8 mouse cellular contexts compared by ENCODE assay signal in the genomic region with DNA sequence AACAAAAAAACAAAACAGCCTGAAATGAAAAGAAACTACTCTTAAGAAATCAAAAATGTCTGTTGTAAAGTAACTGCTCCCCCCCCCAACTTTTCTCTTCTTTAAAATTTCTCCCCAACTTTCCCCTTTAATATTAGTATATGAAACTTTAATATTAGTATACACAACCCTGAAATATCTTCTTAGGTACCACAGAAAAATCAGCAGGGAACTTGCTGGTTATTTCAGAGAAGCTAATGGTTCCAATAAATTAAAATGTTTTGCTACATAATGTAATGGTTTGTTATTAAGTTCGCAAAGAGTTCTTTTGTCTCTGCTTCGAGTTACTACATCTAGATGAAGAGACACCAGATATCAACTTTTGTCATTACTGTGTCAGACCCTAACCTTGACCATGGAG. TPM values are rescaled to one million over a fixed set of nuclear protein-coding genes. Genes with fewer than 3 reads are reported as not detected.
A peak's percentile ranks its signal among the peaks of the same experiment; 100 is the strongest.
DNase-seq lines count a peak whose midpoint lies in the region; ATAC-seq and TF ChIP-seq lines count a peak whose summit lies in the region.

No protein-coding gene starts in this region.

- H3K4me1 ChIP-seq in heart, embryonic 12.5 days (replicated peaks), result peaks cover 13% of the 10 kb centered on the region
- peaks cover 0 to 36% of the 10 kb centered on the region in 2 experiments; a peak in 3 of 4 replicates for H3K4me1 ChIP-seq in CH12.LX (ENCODE audit: control insufficient read depth in 1 of 2, insufficient read depth in 2 of 2)
- H3K4me1 ChIP-seq in forebrain, embryonic 15.5 days, result peaks cover 13% of the 10 kb centered on the region
- H3K4me1 ChIP-seq in liver, embryonic 15.5 days (replicated peaks), result peaks cover 18% of the 10 kb centered on the region

- no peak for DNase-seq in heart, postnatal 14 days
- DNase-seq in CH12.LX (ENCODE audit: extremely low read depth), result no peak
- DNase-seq in spleen, postnatal 14 days (ENCODE audit: low spot score in 2 of 2), result no peak
- no peak for DNase-seq in urinary bladder, postnatal 25 days (ENCODE audit: low spot score)

- in situ Hi-C loops in CH12.LX (cut with MboI; ENCODE audit: low pct_ligation_motif_present, low pct_unique_long_range_greater_than_20kb, low sequenced_read_pairs), result no loop called here

- intact Hi-C loops in heart, postnatal 14 days (cut with DNase I), result no loop called here

- peak overlapping the region; percentile 83 for H3K9ac ChIP-seq in heart, embryonic 12.5 days
- H3K9ac ChIP-seq in CH12.LX (ENCODE audit: insufficient read depth, low read depth), result peak overlapping the region; percentile 99
- peak overlapping the region; percentile 75 for H3K9ac ChIP-seq in forebrain, embryonic 15.5 days (replicated peaks)
- H3K9ac ChIP-seq in liver, embryonic 15.5 days, result peak overlapping the region; percentile 79

- H3K36me3 ChIP-seq in heart, embryonic 12.5 days, result peaks cover 31% of the 10 kb centered on the region
- peaks cover 19 to 32% of the 10 kb centered on the region in 2 experiments for H3K36me3 ChIP-seq in CH12.LX (replicated peaks in 1 of 2; ENCODE audit: control insufficient read depth in 1 of 2, insufficient read depth in 1 of 2, low read length in 1 of 2)
- peaks cover 17% of the 10 kb centered on the region; the same call in 1 of the 2 replicates for H3K36me3 ChIP-seq in forebrain, embryonic 15.5 days
- peaks cover 37% of the 10 kb centered on the region for H3K36me3 ChIP-seq in liver, embryonic 15.5 days (replicated peaks)

- TF ChIP-seq EP300 in CH12.LX (IDR thresholded peaks at IDR 0.05; ENCODE audit: low read length), result no peak

- no peak for TF ChIP-seq POLR2A in CH12.LX (IDR thresholded peaks at IDR 0.05; ENCODE audit: low read depth, low read length)

- TF ChIP-seq CTCF in CH12.LX (conservative IDR thresholded peaks at IDR 0.05 in 1 of 2, IDR thresholded peaks at IDR 0.05 in 1 of 2; ENCODE audit: low read depth in 2 of 2, low read length in 2 of 2), result no peak

- H3K9me3 ChIP-seq in heart, embryonic 12.5 days (replicated peaks), result no peaks in the 10 kb centered on the region
- no peaks in the 10 kb centered on the region for H3K9me3 ChIP-seq in CH12.LX (replicated peaks; ENCODE audit: low read length)
- H3K9me3 ChIP-seq in forebrain, embryonic 15.5 days, result no peaks in the 10 kb centered on the region
- no peaks in the 10 kb centered on the region for H3K9me3 ChIP-seq in liver, embryonic 15.5 days (replicated peaks)

- no peaks in the 10 kb centered on the region for H3K27me3 ChIP-seq in heart, embryonic 12.5 days (replicated peaks)
- no peaks in the 10 kb centered on the region for H3K27me3 ChIP-seq in CH12.LX (replicated peaks)
- H3K27me3 ChIP-seq in forebrain, embryonic 15.5 days, result no peaks in the 10 kb centered on the region
- 0 out of 2 replicates have a peak, but pooled peaks cover under 1% of the 10 kb centered on the region for H3K27me3 ChIP-seq in liver, embryonic 15.5 days

- dilution Hi-C loops in CH12.LX (cut with MboI; ENCODE audit: extremely low pct_ligation_motif_present, extremely low pct_unique_long_range_greater_than_20kb, low sequenced_read_pairs), result no loop called here

- peak overlapping the region; percentile 67 for H3K4me2 ChIP-seq in heart, embryonic 12.5 days
- peak overlapping the region; percentile 72; the same call in 1 of the 2 replicates for H3K4me2 ChIP-seq in CH12.LX (ENCODE audit: insufficient read depth, low read depth, poor library complexity, severe bottlenecking)
- H3K4me2 ChIP-seq in forebrain, embryonic 15.5 days (replicated peaks), result peak overlapping the region; percentile 64
- peak overlapping the region; percentile 71 for H3K4me2 ChIP-seq in liver, embryonic 15.5 days

- no peak for TF ChIP-seq RAD21 in CH12.LX (IDR thresholded peaks at IDR 0.05; ENCODE audit: low read depth, low read length)

- peak overlapping the region; percentile 98 for H3K27ac ChIP-seq in heart, embryonic 12.5 days (ENCODE audit: poor library complexity, severe bottlenecking)
- peak overlapping the region; percentile 62; the same call in 1 of the 2 replicates for H3K27ac ChIP-seq in CH12.LX (ENCODE audit: insufficient read depth, low read depth)
- H3K27ac ChIP-seq in forebrain, embryonic 15.5 days (replicated peaks), result peak overlapping the region; percentile 93
- H3K27ac ChIP-seq in liver, embryonic 15.5 days (replicated peaks), result peak overlapping the region; percentile 93

- peak overlapping the region; percentile 64 for H3K4me3 ChIP-seq in heart, embryonic 12.5 days
- H3K4me3 ChIP-seq in CH12.LX (replicated peaks in 1 of 3; ENCODE audit: low read depth in 2 of 3, low read length in 2 of 3, poor library complexity in 1 of 3), result peak overlapping the region; percentile 71 to 89 (median 89)
- H3K4me3 ChIP-seq in forebrain, embryonic 15.5 days, result peak overlapping the region; percentile 60
- peak overlapping the region; percentile 82 for H3K4me3 ChIP-seq in liver, embryonic 15.5 days (replicated peaks)

- no peak for ATAC-seq in heart, embryonic 12.5 days (ENCODE audit: insufficient number of reproducible peaks, low FRiP score)
- no peak for ATAC-seq in forebrain, embryonic 15.5 days (replicated peaks)
- ATAC-seq in liver, embryonic 15.5 days (ENCODE audit: insufficient read depth), result no peak
- no peak for ATAC-seq in monocyte, adult 5-6 weeks (replicated peaks; ENCODE audit: insufficient number of reproducible peaks, low FRiP score, low TSS enrichment, poor library complexity, severe bottlenecking)

- WGBS in heart, embryonic 12.5 days, result 10% methylated on average over 2 of the region's 2 CpGs
- 3% methylated on average over 2 of the region's 2 CpGs for WGBS in forebrain, embryonic 15.5 days
- 5% methylated on average over 2 of the region's 2 CpGs for WGBS in liver, embryonic 15.5 days (ENCODE audit: insufficient replicate concordance)

- peaks cover 11% of the 10 kb centered on the region for H3K79me2 ChIP-seq in CH12.LX (replicated peaks; ENCODE audit: control insufficient read depth, extremely low read depth, insufficient read depth, poor library complexity, severe bottlenecking)

TF ChIP-seq in CH12.LX, 34 proteins besides CTCF, POLR2A, EP300 and RAD21:
- TF ChIP-seq CHD1 (IDR thresholded peaks at IDR 0.05; ENCODE audit: low read depth, low read length) (peak; percentile 75; the same call in 1 of the 2 replicates), JUND (conservative IDR thresholded peaks at IDR 0.05; ENCODE audit: low read depth, low read length) (0 out of 2 replicates have a peak, but pooled peaks have one; percentile 27), SIN3A (IDR thresholded peaks at IDR 0.05; ENCODE audit: low read length) (0 out of 2 replicates have a peak, but pooled peaks have one; percentile 59), ETS1 (conservative IDR thresholded peaks at IDR 0.05; ENCODE audit: low read depth, low read length) (no peak), MEF2A (IDR thresholded peaks at IDR 0.05; ENCODE audit: borderline replicate concordance, low read depth, low read length) (no peak)
TF ChIP-seq in CH12.LX: peak in this region for 3.

RNA-seq across cellular contexts. Expression of a gene that starts 0.8 kb away (rescaled TPM):
- 27.5 and 31.1 TPM in 2 replicates for polyA plus RNA-seq in heart, embryonic 12.5 days (2016; fragmentation: Nextera tagmentation; extraction: Ambion mirVana)
- 1 to 10 TPM; 6.9 to 7.6 TPM for total RNA-seq in heart, postnatal 14 days (2021)
- total RNA-seq in CH12.LX (2012; rRNA removed) (25.1 and 27.1 TPM in 2 replicates), CH12.LX (2014; rRNA removed) (46.5 and 53.3 TPM in 2 replicates)
- polyA plus RNA-seq in CH12.LX (2012; ENCODE audit: insufficient read length, low read depth), result 53.2 and 59.2 TPM in 2 replicates
- polyA plus RNA-seq in forebrain, embryonic 15.5 days (2015; fragmentation: Nextera tagmentation; extraction: Ambion mirVana), result 32.6 and 34.1 TPM in 2 replicates
- polyA plus RNA-seq in liver, embryonic 15.5 days (2015; fragmentation: Nextera tagmentation; extraction: Ambion mirVana), result 19.2 and 19.4 TPM in 2 replicates
- 17.6 to 26.6 TPM (median 17.8 TPM) in 3 replicates for total RNA-seq in monocyte, adult 5-6 weeks (2017)

RNA-seq across cellular contexts. Expression of a gene that starts 0.8 kb away (rescaled TPM):
- polyA plus RNA-seq in heart, embryonic 12.5 days (2016; fragmentation: Nextera tagmentation; extraction: Ambion mirVana), result 0.17 and 0.26 TPM in 2 replicates
- total RNA-seq in heart, postnatal 14 days (2021), result under 1 TPM in 1 of 2 experiments, not detected in 1; 0.24 TPM
- total RNA-seq in CH12.LX (2012; rRNA removed) (0.17 and 0.34 TPM in 2 replicates), CH12.LX (2014; rRNA removed) (0.23 and 0.34 TPM in 2 replicates)
- polyA plus RNA-seq in CH12.LX (2012; ENCODE audit: insufficient read length, low read depth), result not detected in 2 replicates
- polyA plus RNA-seq in forebrain, embryonic 15.5 days (2015; fragmentation: Nextera tagmentation; extraction: Ambion mirVana), result 0.14 TPM in 1 of 2 replicates, not detected in the other
- polyA plus RNA-seq in liver, embryonic 15.5 days (2015; fragmentation: Nextera tagmentation; extraction: Ambion mirVana), result 0.14 and 0.21 TPM in 2 replicates
- not detected in 3 replicates for total RNA-seq in monocyte, adult 5-6 weeks (2017)

RNA-seq across cellular contexts. Expression of a gene that starts 32.6 kb away (rescaled TPM):
- 5.3 and 6.3 TPM in 2 replicates for polyA plus RNA-seq in heart, embryonic 12.5 days (2016; fragmentation: Nextera tagmentation; extraction: Ambion mirVana)
- not detected for total RNA-seq in heart, postnatal 14 days (2021)
- not detected in 2 replicates for total RNA-seq in CH12.LX (2012; rRNA removed)
- not detected in 2 replicates for total RNA-seq in CH12.LX (2014; rRNA removed)
- polyA plus RNA-seq in CH12.LX (2012; ENCODE audit: insufficient read length, low read depth), result not detected in 2 replicates
- 4.7 and 5.3 TPM in 2 replicates for polyA plus RNA-seq in forebrain, embryonic 15.5 days (2015; fragmentation: Nextera tagmentation; extraction: Ambion mirVana)
- polyA plus RNA-seq in liver, embryonic 15.5 days (2015; fragmentation: Nextera tagmentation; extraction: Ambion mirVana), result 1.7 and 7.5 TPM in 2 replicates
- not detected in 3 replicates for total RNA-seq in monocyte, adult 5-6 weeks (2017)

RNA-seq across cellular contexts. Expression of a gene that starts 59.3 kb away (rescaled TPM):
- 2.9 and 3.1 TPM in 2 replicates for polyA plus RNA-seq in heart, embryonic 12.5 days (2016; fragmentation: Nextera tagmentation; extraction: Ambion mirVana)
- total RNA-seq in heart, postnatal 14 days (2021), result not detected
- total RNA-seq in CH12.LX (2012; rRNA removed) (not detected in 2 replicates), CH12.LX (2014; rRNA removed) (not detected in 2 replicates)
- not detected in 2 replicates for polyA plus RNA-seq in CH12.LX (2012; ENCODE audit: insufficient read length, low read depth)
- polyA plus RNA-seq in forebrain, embryonic 15.5 days (2015; fragmentation: Nextera tagmentation; extraction: Ambion mirVana), result 1.9 and 2.0 TPM in 2 replicates
- polyA plus RNA-seq in liver, embryonic 15.5 days (2015; fragmentation: Nextera tagmentation; extraction: Ambion mirVana), result 0.06 TPM in 1 of 2 replicates, not detected in the other
- total RNA-seq in monocyte, adult 5-6 weeks (2017), result not detected in 3 replicates
